Mouse (Mus musculus) E14TG2a.4 (cell line): ENCODE data around the gene Akp3.

Experiments used
- CTCF ChIP-seq: conservative IDR thresholded peaks from 2 replicates; pipeline ENCODE4 v1.5.1; 2014; ENCODE audit warnings: low read length
- NANOG ChIP-seq: IDR thresholded peaks from 2 replicates; pipeline ENCODE4 v1.6.1; 2014; ENCODE audit warnings: borderline replicate concordance, low read length, mixed read lengths

DNA sequence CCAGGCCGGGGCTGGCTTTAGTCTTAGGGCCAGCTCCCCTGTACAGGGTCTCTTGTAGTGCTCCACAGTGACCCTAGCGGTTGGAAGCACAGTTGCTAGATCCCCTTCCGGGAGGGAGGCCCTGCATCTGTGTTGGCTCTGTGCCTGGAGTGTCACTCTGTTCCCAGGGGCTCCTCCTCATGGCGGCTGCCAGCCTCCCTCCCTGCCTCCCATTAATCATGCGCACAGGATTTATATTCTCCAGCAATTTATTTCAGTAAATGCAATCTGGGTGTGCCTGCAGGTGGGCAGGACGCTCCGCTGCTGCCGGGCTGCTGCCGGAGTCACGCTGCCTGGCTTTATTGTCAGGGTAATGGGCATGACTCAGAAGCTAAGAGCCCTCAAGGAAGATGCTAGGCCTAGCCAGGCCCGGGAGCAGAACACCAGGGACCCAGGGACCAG is 51.1 kb downstream of the Akp3 start:
- TF ChIP-seq CTCF (peak; percentile 30; the same call in 1 of the 2 replicates), NANOG (no peak)
